Mouse (Mus musculus) adrenal gland, adult 18-20 months (tissue): ENCODE results near the gene Gdap1l1. TPM values are rescaled to one million over a fixed set of nuclear protein-coding genes. Genes with fewer than 3 reads are reported as not detected.
"Not testable (repeated sequence)": the region's sequence is repeated elsewhere in the genome, so short reads cannot be mapped to it uniquely, and the experiment has no call there.

Experiments
- DNase-seq, 2 experiments: peaks; one replicate each; pipeline ENCODE4 v3.0.0; 2021 to 2022; ENCODE audit warnings: low spot score in 2 of 2
- total RNA-seq, 2 experiments: library from RNA; stranded (reverse); gene quantifications; 1 replicate in 1 of 2; 2 replicates in 1 of 2; pipeline ENCODE4 v1.2.3; 2021

Gdap1l1 gene
- total RNA-seq, 2 experiments from 2014 or later = 3.3 TPM

GRCm38 (mm10) chr2:163422895-163423660 is 15.2 kb upstream of the Gdap1l1 start:
- DNase-seq = no peak

GRCm38 (mm10) chr2:163424597-163424996 is 13.7 kb upstream of the Gdap1l1 start, which contains the start of gene Oser1:
TSS of gene Oser1 (minus strand) at chr2:163424697.
- no peak for DNase-seq

GRCm38 (mm10) chr2:163428346-163429011 is 9.8 kb upstream of the Gdap1l1 start:
- DNase-seq = no peak

GRCm38 (mm10) chr2:163431289-163431688 is 7.0 kb upstream of the Gdap1l1 start:
- DNase-seq = no peak

GRCm38 (mm10) chr2:163433971-163434370 is 4.3 kb upstream of the Gdap1l1 start:
- DNase-seq = no peak

GRCm38 (mm10) chr2:163437800-163438199 is 476 bp upstream of the Gdap1l1 start:
- DNase-seq = no peak

GRCm38 (mm10) chr2:163438619-163439451 is 559 bp downstream of the Gdap1l1 start:
- DNase-seq = no peak

- DNase-seq = no peak
Measured at GRCm38 (mm10) chr2:163439488-163439887, 1.2 kb downstream of the Gdap1l1 start.

- no peak for DNase-seq
Measured at GRCm38 (mm10) chr2:163443543-163443942, 5.3 kb downstream of the Gdap1l1 start.

GRCm38 (mm10) chr2:163444017-163444416 is 5.7 kb downstream of the Gdap1l1 start:
- no peak for DNase-seq

- no peak for DNase-seq
Measured at GRCm38 (mm10) chr2:163447375-163447774, 9.1 kb downstream of the Gdap1l1 start.

- DNase-seq = no peak
Measured at GRCm38 (mm10) chr2:163449276-163449675, 11.0 kb downstream of the Gdap1l1 start.

GRCm38 (mm10) chr2:163450668-163451295 is 12.5 kb downstream of the Gdap1l1 start:
- DNase-seq = no peak

GRCm38 (mm10) chr2:163452738-163453137 is 14.5 kb downstream of the Gdap1l1 start:
- DNase-seq = no peak

GRCm38 (mm10) chr2:163453378-163453777 is 15.1 kb downstream of the Gdap1l1 start:
- DNase-seq = no peak

- DNase-seq = no peak
Measured at GRCm38 (mm10) chr2:163458539-163459265, 20.4 kb downstream of the Gdap1l1 start.

GRCm38 (mm10) chr2:163459380-163459779 is 21.1 kb downstream of the Gdap1l1 start:
- no peak for DNase-seq

- no peak for DNase-seq
Measured at GRCm38 (mm10) chr2:163460622-163461021, 22.3 kb downstream of the Gdap1l1 start.

GRCm38 (mm10) chr2:163461307-163461706 is 23.0 kb downstream of the Gdap1l1 start:
- DNase-seq = not testable (repeated sequence)

GRCm38 (mm10) chr2:163462386-163462785 is 24.1 kb downstream of the Gdap1l1 start:
- no peak for DNase-seq
